Mouse (Mus musculus) erythroid progenitor cell, adult 5-6 weeks (primary cell): ENCODE measurements around the gene Asb8. TPM values are rescaled to one million over a fixed set of nuclear protein-coding genes. Genes with fewer than 3 reads are reported as not detected.

ENCODE experiments used
- ATAC-seq: replicated peaks from 2 replicates; pipeline ENCODE4 v1.8.0; 2016; ENCODE audit warnings: moderate number of reproducible peaks, mild to moderate bottlenecking, moderate TSS enrichment, inconsistent platforms; ENCODE audit not compliant: poor library complexity, low FRiP score, severe bottlenecking
- total RNA-seq, 2 experiments: library from RNA; stranded (forward) in 1 of 2; stranded (reverse) in 1 of 2; fragments of 150-400 nt in 1 of 2; fragments of 186-747, 209-891 nt in 1 of 2; gene quantifications; 2 replicates each; pipeline versions ENCODE4 v1.2.3 to v1.2.4; 2015 to 2017; ENCODE audit warnings: low replicate concordance in 2 of 2

The Asb8 gene
- total RNA-seq, 2 experiments from 2014 or later = 8.1 to 8.8 TPM

DNA sequence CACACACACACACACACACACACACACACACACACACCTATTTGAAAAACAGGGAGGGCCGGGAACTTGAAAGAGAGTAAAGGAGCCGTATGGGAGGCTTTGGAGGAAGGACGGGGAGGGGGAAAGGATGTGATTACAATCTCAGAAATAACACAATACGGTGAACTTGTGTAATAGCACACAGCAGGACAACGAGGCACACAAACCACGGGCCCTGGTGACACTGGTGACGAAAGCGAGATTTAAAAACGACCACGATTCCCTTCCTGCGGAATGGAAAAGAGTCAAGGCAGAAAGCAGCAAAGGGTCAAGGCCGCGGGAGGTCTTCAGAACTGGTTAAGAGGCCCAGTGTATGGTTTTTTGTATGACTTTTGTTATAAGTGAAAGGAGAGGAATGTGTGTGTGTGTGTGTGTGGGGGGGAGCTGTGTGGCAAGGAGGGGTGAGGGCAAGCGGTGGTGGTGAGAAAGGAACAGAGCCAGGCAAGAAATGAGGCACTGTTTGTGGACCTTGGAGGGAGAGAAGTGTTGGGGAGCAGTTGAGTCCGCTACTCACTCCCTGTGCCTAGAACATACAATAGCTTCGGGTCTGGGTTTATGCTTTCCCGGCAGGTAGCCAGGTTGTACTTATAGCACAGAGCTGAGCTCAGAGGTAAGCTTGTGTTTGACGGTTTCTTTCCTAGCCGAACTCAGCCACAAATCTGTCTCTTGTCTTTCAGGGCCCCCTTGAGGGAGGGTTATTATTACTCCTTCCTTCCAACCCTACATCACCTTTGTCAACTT, 4.2 kb downstream of the Asb8 start:
- no peak for ATAC-seq

DNA sequence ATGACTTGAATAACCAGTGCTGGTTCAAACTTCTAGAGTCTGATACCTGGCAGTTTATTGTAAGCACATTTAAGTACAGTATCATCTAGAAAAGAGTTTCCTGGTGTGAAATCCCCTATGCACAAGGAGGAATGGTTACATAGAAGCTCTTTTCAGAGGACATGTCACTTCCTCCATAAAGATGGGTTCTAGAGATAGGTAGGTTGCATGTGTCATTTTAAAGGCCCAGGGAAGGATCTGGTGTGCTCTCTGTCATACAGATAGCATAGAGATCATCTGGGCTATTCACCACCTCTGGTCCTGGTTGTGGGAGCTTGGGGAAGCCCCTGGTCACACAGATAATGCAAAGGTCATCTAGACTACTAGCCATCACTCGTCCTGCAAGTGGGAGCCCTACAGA, 8.2 kb downstream of the Asb8 start:
- ATAC-seq = no peak

DNA sequence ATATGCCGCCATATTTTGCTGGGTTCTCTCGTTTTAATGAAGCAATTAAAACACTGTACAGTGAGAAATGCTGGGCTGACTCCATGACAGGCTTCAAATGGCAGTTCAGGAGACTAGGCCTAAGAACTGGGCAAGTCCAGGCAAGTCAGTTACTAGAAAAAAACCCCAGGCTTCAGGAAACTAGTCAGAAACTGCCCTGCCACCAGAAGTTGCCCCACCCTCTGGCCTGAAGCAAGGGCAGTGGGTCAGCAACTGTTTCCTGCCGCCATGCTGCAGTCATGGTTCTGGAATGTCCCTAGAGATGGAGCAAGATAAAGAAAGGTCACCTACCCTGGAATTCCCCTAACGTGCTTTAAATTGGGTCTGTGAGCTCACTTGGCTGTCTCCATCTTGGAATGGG, 9.5 kb downstream of the Asb8 start:
- no peak for ATAC-seq

DNA sequence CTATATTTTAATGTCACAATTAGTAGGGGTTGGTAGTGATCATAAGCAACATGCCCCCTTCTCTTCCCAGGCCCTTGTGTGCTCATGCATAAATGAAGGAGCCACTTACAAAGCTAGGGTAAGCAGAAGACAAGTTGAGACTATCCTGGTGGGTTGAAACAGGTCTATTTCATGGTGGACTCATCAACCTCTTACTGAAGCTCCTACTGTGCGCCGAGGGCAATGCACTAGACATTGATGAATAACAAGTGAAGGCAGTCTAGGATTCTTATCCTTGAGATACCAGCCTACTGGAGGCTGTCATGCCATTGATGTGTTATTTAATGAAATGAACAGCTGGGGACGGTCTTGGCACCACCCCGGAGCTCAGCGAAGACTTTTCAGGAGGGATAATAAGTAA, 10.2 kb downstream of the Asb8 start:
- no peak for ATAC-seq

DNA sequence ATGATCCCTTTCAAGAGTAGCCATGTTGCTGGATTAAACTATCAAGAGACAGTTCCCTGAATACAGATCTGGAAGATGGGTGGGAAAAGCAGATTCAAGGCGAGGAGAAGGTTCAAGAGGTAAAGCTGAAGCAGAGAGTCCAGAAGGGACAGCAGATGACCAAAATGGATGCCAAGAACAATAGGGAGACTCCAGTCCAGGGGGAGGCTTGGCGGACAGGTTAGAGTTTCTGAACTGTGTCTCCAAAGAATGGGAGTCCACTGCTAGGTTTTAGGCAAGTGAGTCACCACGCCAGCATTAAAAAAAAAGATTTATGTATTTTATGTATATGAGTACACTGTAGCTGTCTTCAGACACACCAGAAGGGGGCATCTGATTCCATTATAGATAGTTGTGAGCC, 10.8 kb downstream of the Asb8 start:
- ATAC-seq = no peak

DNA sequence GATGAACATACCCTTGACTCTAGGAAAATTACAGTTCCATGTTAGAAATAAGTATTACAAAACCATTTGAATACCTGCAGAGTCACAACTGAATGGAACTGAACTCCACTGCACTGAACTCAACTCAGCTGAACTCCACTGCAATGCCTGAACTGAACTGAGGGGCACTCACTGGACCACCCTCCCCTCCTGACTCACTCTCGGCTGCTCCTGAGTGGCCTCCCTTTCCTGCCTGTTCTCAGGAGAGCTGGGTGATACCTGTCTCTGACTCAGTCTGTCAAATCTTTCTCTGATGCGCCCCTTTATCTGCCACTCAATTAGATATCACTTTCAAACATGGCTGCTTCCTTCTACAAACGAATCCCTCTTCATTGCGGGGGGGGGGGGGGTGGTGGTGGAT, 11.3 kb downstream of the Asb8 start:
- ATAC-seq = no peak

DNA sequence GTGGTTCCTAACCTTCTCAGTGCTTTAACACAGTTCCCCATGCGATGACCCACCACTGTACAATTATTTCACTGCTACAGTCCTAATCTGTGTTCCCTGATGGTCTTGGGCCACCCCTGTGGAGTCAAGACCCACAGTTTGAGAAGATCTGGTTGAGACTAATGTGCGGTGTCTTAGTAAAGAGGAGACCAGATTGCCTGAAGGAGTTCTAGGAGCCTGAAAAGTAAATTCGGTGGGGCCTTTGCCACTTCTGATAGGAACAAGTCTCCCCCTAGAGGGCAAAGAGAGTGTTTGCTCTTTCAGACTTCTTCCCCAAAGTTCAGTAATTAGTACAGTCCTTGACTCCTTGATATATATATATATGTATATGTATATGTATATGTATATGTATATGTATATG, 11.8 kb downstream of the Asb8 start:
- 0 out of 2 replicates have a peak, but pooled peaks have one; percentile 63 for ATAC-seq

DNA sequence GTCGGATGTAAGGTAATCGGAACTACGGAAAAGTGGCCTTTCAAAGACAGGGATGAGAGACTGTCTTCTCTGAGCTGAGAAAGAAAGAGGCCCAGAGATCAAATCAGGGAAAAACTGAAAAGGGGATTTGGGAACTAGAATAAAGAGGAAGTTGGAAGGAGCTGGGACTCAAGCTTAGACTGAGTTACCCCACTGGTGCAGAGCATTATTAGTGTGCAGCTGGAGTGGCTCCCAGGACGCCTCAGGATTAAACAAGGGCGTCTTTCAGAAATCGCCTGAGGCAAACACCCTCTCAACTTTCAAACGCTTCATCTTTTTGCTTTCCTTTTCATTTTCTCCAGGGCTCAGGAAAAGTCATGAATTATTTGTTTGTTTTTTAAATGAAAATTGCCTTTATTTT, 12.5 kb downstream of the Asb8 start:
- ATAC-seq = no peak

DNA sequence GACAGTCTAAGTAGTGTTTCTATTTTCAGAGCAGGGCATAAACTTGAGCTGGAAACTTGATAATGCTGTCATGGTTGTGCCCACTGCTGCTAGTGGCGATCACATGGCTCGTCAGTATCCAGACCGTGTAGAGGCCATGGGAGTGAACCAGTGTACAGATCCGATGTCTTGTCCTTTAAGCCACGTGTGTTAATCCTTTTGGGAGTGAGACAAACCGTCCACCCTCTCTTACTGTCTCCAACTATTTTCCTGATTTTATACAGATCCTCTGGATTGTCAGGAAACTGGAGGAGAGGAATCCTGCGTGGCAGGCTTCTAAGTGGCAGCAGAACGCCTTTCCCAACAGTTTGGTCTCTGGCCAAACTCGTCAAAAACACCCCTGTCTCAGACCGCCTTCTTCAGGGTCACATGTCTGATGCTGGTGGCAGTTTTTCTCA, 16.2 kb downstream of the Asb8 start:
- ATAC-seq = no peak

DNA sequence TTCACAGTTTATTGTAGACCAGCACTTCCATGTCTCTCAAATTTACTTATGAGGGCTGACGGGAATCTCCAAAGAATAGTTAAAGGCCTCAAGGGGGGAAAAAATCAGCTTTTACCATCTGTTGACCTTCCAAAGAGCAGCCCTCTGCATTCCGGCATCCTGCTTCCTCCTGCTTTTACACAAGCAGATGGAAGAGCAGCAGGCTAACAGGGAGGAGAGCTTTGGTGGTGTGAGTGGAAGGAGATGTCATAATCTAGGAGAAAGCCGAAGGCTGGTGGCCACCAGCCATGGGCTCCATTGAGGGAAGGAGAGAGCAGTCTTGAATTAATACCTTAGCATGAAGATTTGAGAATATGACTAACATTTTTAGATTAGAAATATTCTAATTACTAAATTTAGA, 17.1 kb downstream of the Asb8 start:
- ATAC-seq = no peak

DNA sequence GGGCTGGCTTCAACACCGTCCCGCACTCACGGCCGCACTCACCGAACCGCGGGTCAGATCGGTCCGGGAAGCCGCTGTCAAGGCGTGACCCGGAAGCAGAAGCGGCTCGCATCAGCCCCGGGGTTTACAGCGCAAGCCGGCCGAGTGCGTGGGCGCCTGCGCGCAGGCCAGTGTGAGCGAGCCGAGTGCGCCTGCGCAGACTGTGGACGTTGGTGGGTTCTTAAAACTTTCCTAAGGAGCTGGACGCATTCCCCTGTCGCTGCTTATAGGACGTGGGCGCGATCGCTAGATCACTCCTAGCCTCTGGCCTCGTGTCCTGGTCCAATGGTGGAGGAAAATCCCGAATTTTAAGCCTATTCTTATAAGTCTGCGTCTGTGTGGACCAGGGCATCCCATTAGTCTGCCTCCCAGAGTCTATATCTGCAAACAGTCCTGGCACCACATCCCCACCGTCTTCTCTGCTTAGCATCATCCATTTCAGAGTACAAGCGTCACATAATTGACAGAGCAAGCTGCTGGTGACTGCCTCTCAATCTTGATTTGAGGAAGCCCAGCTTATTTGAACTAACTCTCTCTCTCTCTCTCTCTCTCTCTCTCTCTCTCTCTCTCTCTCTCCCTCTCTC, 19.8 kb downstream of the Asb8 start:
- peak; percentile 99 for ATAC-seq

DNA sequence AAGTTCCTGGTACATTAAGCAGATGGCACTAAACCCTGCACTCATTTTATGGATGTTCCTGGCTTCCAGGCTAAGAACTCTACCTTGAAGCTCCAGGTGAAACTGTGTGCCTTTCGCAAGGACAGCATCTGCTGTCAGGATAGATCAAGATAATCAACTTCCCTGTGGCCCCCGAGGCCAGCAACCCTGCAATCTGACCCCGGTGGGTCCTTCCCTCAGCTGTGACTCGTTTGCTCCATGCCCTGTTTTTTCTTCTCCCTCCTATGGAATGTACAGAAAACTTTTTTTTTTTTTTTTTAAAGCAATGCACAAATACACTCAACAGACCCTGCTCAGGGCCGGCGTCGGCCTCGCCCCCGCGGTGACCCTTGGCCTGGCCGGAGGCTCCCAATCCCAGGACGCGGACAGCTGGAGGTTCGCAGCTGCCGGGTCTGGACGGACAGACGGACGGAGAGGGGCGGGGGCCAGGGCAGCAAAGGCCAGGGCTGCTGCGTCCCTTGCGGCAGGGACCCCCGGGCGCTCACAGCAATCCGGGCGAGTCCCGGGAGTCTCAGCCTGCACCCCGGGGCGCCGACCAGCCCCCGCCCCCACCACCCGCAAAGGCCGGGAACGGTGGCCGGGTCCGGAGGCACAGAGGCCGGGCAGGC, 20.4 kb downstream of the Asb8 start:
- peak; percentile 42 for ATAC-seq

DNA sequence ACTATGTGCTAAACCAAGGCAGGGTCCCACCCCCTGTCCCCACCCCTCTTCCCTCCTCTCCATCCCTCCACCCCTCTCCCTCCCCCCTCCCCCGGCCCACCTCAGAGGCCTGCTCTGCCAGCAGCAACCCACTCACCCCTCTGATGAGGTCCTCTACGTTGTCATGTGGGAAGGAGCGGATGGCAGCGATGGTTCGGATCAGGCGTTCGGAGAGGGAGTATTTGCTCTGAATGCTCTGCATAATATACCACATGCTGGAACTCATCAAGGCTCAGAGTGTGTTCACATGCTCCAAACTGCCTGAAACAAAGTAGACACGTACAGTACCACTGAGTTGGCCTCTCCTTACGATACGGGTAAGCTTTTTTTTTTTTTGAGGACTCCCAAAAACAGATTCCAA, 22.9 kb downstream of the Asb8 start:
- no peak for ATAC-seq

DNA sequence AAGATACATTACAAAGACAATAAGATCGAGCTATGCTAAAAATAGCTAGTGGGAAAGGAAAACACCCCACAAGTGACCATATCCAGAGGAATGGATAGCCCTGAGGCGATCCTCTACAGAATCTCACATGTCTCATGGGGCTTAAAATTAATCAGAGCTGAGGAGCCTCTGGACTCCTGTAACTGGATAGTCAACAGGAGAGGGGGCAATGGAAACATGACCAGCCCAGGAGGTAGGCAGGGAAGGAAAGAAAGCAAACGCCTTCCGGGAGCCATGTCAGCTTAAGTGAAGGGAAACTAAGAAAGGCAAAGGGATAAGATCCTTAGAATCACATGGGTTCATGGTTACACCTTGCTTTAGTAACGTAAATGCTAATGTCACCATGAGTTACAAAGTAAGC, 24.6 kb downstream of the Asb8 start:
- no peak for ATAC-seq

DNA sequence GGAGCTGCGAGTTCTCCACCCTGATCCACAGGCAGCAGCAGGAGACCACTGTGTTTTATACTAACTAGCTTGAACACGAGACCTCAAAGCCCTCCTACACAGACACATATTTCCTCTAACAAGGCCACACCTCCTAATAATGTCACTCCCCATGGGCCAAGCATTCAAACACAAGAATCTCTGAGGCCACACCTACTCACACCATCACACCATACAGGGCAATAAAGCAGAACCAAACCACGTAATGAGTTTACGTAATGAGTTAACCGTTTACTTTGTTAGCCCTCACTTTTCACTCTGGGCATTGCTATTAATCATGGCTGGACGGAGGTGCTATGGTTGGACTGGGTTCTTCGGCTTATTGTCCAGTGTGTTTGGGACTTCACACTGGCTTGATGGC, 25.7 kb downstream of the Asb8 start:
- no peak for ATAC-seq

DNA sequence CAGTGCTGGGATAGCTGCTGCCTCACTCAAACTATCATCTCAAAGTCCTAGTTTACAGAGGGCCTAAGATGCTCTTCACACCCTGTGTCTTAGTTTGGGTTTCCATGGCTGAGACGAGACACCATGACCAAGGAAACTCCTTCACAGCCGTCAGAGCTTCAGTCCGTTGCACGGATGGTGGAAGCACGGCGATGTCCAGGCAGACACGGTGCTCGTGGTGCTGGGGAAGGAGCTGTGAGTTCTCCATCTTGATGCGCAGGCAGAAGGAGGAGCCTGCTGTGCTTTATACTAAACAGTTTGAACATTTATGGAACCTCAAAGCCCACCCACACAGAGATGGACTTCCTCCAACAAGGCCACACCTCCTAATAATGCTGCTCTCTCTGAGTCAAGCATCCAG, 28.6 kb downstream of the Asb8 start:
- no peak for ATAC-seq

DNA sequence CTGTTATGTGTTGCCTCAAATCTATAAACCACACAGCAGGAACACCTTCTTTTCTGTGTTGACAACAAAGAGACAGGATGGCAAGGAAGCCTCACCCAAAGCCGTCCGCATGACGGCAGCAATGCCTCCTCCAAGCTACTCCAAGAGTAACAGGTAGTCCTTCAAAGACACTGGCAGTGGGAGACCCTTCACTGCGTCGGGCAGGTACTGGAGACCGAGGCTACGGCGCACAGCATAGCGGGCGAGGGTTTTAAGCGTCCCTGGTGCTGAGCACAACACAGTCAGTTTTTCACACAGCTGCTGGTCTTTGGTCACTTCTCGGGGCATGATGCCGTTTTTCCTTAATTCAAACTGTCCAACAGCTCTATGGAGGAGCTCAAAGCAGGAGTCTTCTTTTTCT, 29.8 kb downstream of the Asb8 start:
- ATAC-seq = no peak

DNA sequence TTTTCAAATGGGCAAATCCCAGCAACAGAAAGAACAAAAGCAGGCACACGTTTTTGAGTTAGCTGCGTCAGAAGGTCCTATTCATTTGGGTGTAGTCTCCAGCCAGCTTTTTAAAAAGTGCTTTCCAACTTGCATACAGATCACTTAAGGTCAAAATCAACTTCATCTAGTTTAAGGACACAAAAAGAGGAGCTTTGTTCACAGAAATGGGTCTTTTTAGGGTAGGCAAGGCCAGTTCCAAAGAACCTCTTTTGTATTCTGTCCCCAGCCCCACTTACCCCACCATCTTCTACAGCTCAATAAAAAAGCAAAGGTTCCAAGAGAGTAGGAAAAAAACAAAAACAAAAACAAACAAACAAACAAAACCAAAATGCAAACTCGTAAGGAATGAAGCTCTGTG, 30.8 kb downstream of the Asb8 start:
- no peak for ATAC-seq

DNA sequence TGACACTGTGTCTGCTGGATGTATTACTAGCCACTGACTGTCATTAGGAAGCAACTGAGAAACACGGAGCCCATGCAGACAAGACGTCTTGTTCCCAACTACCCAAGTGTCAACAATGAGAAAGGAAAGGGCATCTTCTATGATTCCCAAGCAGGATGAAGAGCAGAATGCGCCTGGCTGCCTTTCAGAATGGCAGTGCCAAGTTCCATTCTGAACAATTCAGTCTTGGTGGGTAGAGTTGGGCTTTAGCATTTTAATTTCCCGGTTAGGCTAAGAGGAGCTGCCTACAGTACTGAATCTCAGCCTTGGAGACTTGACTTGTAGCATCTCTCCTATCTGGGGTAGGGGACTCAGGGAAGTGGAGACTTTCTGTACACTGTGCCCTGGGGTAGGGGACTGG, 31.4 kb downstream of the Asb8 start:
- no peak for ATAC-seq

DNA sequence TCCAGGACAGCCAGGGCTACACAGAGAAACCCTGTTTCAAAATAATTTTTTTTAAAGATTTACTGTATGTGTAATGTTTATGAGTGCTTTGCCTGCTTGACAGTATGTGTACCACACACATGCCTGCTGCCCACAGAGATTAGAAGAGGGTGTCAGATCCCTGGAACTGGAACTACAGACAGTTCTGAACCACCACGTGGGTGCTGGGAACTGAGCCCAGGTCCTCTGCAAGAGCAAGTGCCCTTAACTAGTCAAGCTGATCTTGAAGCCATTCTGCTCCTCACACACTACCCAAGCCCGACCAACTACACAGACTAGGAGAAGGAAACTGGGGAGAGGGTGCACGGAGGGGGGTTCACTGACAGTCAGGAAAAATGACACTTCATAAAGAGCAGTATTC, 32.0 kb downstream of the Asb8 start:
- ATAC-seq = no peak

DNA sequence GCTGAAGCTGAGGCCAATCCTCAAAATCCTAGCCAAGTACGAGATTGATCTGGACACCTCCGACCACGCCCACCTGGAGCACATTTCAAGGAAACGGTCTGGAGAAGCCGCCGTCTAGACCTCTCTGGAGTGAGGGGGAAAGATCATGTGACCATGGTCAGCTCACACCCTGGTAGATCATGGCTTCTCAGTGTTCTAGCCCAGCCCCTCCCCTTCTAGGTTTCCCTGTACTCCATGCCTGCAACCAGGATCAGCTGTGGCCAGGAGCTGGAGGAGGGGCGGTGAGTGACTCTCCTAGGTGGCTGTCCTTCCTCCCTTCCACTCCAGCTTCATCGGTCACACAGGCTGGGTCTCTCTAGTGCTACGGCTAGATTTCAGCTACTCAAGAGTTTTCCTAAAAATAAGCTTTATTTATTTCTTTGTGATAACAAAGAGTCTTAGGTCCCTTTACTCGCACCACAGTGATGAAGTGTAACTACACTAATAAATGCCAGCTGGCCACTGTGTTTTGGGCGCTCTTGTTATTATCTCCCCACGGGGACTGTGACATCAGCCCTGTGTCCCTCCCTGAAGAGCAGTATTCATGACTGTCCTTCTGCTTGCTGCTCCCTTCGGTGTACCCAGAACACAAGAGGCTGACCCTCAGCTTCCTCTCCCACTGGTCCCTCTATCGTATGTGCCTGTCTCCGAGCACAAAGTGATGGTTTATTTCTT, 33.3 kb downstream of the Asb8 start:
- no peak for ATAC-seq
